Mouse (Mus musculus): Measurements from ENCODE around the gene Ssc4d.

- TF ChIP-seq CTCF (IDR thresholded peaks at IDR 0.05; ENCODE audit: low read depth, low read length) = no peak
- peak; percentile 73; the same call in 1 of the 2 replicates for TF ChIP-seq EP300 (IDR thresholded peaks at IDR 0.05; ENCODE audit: insufficient read depth, low read depth, low read length)
- TF ChIP-seq POLR2A (IDR thresholded peaks at IDR 0.05; ENCODE audit: insufficient read depth, low read length) = no peak
These were observed 28.0 kb upstream of the Ssc4d start for GRCm38 (mm10) chr5:136002325-136002724.
